Mouse (Mus musculus) gastrocnemius, adult 2 months (tissue): Measurements from ENCODE around the gene Abca17. TPM values are rescaled to one million over a fixed set of nuclear protein-coding genes. Genes with fewer than 3 reads are reported as not detected.
A peak's percentile ranks its signal among the peaks of the same experiment; 100 is the strongest.

Experiments used
- DNase-seq: peaks from one replicate; pipeline ENCODE4 v3.0.0; 2022
- H3K27ac ChIP-seq: fragments of 200-600 bp; 2 replicates; pipeline ENCODE4 v1.8.1; 2022; ENCODE audit warnings: mild to moderate bottlenecking
- H3K4me3 ChIP-seq: fragments of 200-600 bp; 2 replicates; pipeline ENCODE4 v1.8.1; 2022; ENCODE audit warnings: mild to moderate bottlenecking, moderate library complexity
- CTCF ChIP-seq: fragments of 200-600 bp; IDR thresholded peaks from 2 replicates; pipeline ENCODE4 v1.8.1; 2022; ENCODE audit warnings: antibody characterized with exemption, mild to moderate bottlenecking, moderate library complexity
- intact Hi-C: fragments of 180-260 bp; cut with DNase I; formaldehyde crosslinking; loops from one replicate; pipeline ENCODE4 v1.15.1; 2025
- total RNA-seq, 2 experiments: library from RNA; stranded (reverse); gene quantifications; 2 replicates each; pipeline ENCODE4 v1.2.3; 2021

Abca17 gene
- total RNA-seq, 2 experiments from 2014 or later: not detected

GRCm38 (mm10) chr17:24361291-24361690 lies 10.4 kb upstream of the Abca17 start:
- Histone ChIP-seq H3K27ac (no peak overlapping the region), H3K4me3 (no peak overlapping the region)
- TF ChIP-seq CTCF: no peak
- intact Hi-C loops: no loop called here
- DNase-seq: no peak

GRCm38 (mm10) chr17:24360841-24361240 lies 10.0 kb upstream of the Abca17 start:
- Histone ChIP-seq H3K4me3 (no peak overlapping the region), H3K27ac (no peak overlapping the region)
- no peak for DNase-seq
- no peak for TF ChIP-seq CTCF
- intact Hi-C loops: no loop called here

- no peak for DNase-seq
- intact Hi-C loops: no loop called here
- Histone ChIP-seq H3K27ac (no peak overlapping the region), H3K4me3 (no peak overlapping the region)
- no peak for TF ChIP-seq CTCF
These were observed 9.0 kb upstream of the Abca17 start for GRCm38 (mm10) chr17:24359903-24360302.

GRCm38 (mm10) chr17:24359006-24359405 lies 8.1 kb upstream of the Abca17 start:
- intact Hi-C loops: no loop called here

GRCm38 (mm10) chr17:24355284-24355683 lies 4.4 kb upstream of the Abca17 start:
- intact Hi-C loops: no loop called here
- H3K4me3 ChIP-seq: no peak overlapping the region
- DNase-seq: no peak
- H3K27ac ChIP-seq: no peak overlapping the region
- no peak for TF ChIP-seq CTCF

More at GRCm38 (mm10) chr17:24359006-24359405, 8.1 kb upstream of the Abca17 start:
- Histone ChIP-seq H3K27ac (no peak overlapping the region), H3K4me3 (no peak overlapping the region)
- TF ChIP-seq CTCF: no peak
- DNase-seq: no peak

GRCm38 (mm10) chr17:24353960-24354359 lies 3.1 kb upstream of the Abca17 start:
- DNase-seq: no peak
- intact Hi-C loops: loop anchor here (2.0 kb wide), 1 partner anchor 183 kb away; no protein-coding TSS in a partner anchor
- Histone ChIP-seq H3K27ac (no peak overlapping the region), H3K4me3 (no peak overlapping the region)
- no peak for TF ChIP-seq CTCF

- TF ChIP-seq CTCF: no peak
- peak overlapping the region; percentile 88 for H3K27ac ChIP-seq
- peak overlapping the region; percentile 92 for H3K4me3 ChIP-seq
- intact Hi-C loops: loop anchor here (2.0 kb wide), 1 partner anchor 182 kb away; no protein-coding TSS in a partner anchor
- DNase-seq: no peak
These were observed 1.7 kb upstream of the Abca17 start for GRCm38 (mm10) chr17:24352370-24353194.

GRCm38 (mm10) chr17:24351760-24352357 lies 991 bp upstream of the Abca17 start, which contains the start of gene Abca3:
Gene Abca3 (plus strand): TSS chr17:24351950.
- peak; percentile 97 for DNase-seq
- TF ChIP-seq CTCF: no peak; the same call in 1 of the 2 replicates
- Histone ChIP-seq H3K4me3 (peak within 1 kb of the TSS; percentile 92), H3K27ac (peak within 1 kb of the TSS; percentile 88)
- intact Hi-C loops: loop anchor here (2.0 kb wide), 1 partner anchor 181 kb away; no protein-coding TSS in a partner anchor

GRCm38 (mm10) chr17:24349176-24349575 lies 1.7 kb downstream of the Abca17 start:
- intact Hi-C loops: no loop called here
- Histone ChIP-seq H3K27ac (no peak overlapping the region), H3K4me3 (no peak overlapping the region)
- no peak for DNase-seq
- no peak for TF ChIP-seq CTCF

GRCm38 (mm10) chr17:24346831-24347230 lies 4.0 kb downstream of the Abca17 start:
- no peak for DNase-seq
- intact Hi-C loops: no loop called here
- Histone ChIP-seq H3K4me3 (no peak overlapping the region), H3K27ac (no peak overlapping the region)
- TF ChIP-seq CTCF: no peak

GRCm38 (mm10) chr17:24344672-24345071 lies 6.2 kb downstream of the Abca17 start:
- TF ChIP-seq CTCF: no peak
- H3K4me3 ChIP-seq: peak overlapping the region; percentile 11; the same call in 1 of the 2 replicates
- no peak for DNase-seq
- intact Hi-C loops: no loop called here
- no peak overlapping the region for H3K27ac ChIP-seq

GRCm38 (mm10) chr17:24327656-24328055 lies 23.2 kb downstream of the Abca17 start:
- intact Hi-C loops: no loop called here
- no peak overlapping the region for H3K27ac ChIP-seq
- no peak overlapping the region for H3K4me3 ChIP-seq
- no peak for DNase-seq
- TF ChIP-seq CTCF: no peak

GRCm38 (mm10) chr17:24325051-24325450 lies 25.8 kb downstream of the Abca17 start:
- TF ChIP-seq CTCF: no peak
- no peak overlapping the region for H3K27ac ChIP-seq
- H3K4me3 ChIP-seq: no peak overlapping the region
- no peak for DNase-seq
- intact Hi-C loops: no loop called here
